Mouse (Mus musculus): Measurements from ENCODE around the gene Myo6. TPM values are rescaled to one million over a fixed set of nuclear protein-coding genes. Genes with fewer than 3 reads are reported as not detected.

The Myo6 gene
- total and polyA plus RNA-seq, 2 experiments from 2014 or later = 19.9 to 31.7 TPM

GRCm38 (mm10) chr9:80158937-80159336 lies 5.9 kb upstream of the Myo6 start:
- no peak for TF ChIP-seq CTCF (IDR thresholded peaks at IDR 0.05; ENCODE audit: low read depth)
- 55% methylated on average over 5 of the region's 5 CpGs for WGBS
- H3K27ac ChIP-seq (ENCODE audit: low read depth, low read length) = no peak overlapping the region
- H3K36me3 ChIP-seq (ENCODE audit: insufficient read depth) = no peaks in the 10 kb centered on the region
- H3K4me3 ChIP-seq (ENCODE audit: low read depth, low read length) = no peak overlapping the region
- H3K4me2 ChIP-seq (ENCODE audit: low read depth) = no peak overlapping the region
- ATAC-seq (no peak), DNase-seq (no peak)
- no peaks in the 10 kb centered on the region; the same call in 1 of the 2 replicates for H3K4me1 ChIP-seq (ENCODE audit: insufficient read depth)
- no peak overlapping the region for H3K9ac ChIP-seq
- no peaks in the 10 kb centered on the region for H3K27me3 ChIP-seq (ENCODE audit: insufficient read depth, low read length)
- no peaks in the 10 kb centered on the region for H3K9me3 ChIP-seq (ENCODE audit: low read length)

GRCm38 (mm10) chr9:80161451-80161850 lies 3.4 kb upstream of the Myo6 start:
- H3K4me3 ChIP-seq (ENCODE audit: low read depth, low read length) = no peak overlapping the region
- ATAC-seq (no peak), DNase-seq (no peak)
- H3K9me3 ChIP-seq (ENCODE audit: low read length) = no peaks in the 10 kb centered on the region
- H3K4me2 ChIP-seq (ENCODE audit: low read depth) = no peak overlapping the region
- H3K9ac ChIP-seq = no peak overlapping the region
- no peaks in the 10 kb centered on the region for H3K36me3 ChIP-seq (ENCODE audit: insufficient read depth)
- WGBS = 30% methylated on average over 4 of the region's 4 CpGs
- H3K27ac ChIP-seq (ENCODE audit: low read depth, low read length) = no peak overlapping the region
- H3K27me3 ChIP-seq (ENCODE audit: insufficient read depth, low read length) = no peaks in the 10 kb centered on the region
- no peak for TF ChIP-seq CTCF (IDR thresholded peaks at IDR 0.05; ENCODE audit: low read depth)
- no peaks in the 10 kb centered on the region; the same call in 1 of the 2 replicates for H3K4me1 ChIP-seq (ENCODE audit: insufficient read depth)

GRCm38 (mm10) chr9:80163126-80163723 lies 1.6 kb upstream of the Myo6 start:
- no peak overlapping the region for H3K4me2 ChIP-seq (ENCODE audit: low read depth)
- H3K27me3 ChIP-seq (ENCODE audit: insufficient read depth, low read length) = no peaks in the 10 kb centered on the region
- no peak for TF ChIP-seq CTCF (IDR thresholded peaks at IDR 0.05; ENCODE audit: low read depth)
- H3K4me1 ChIP-seq (ENCODE audit: insufficient read depth) = no peaks in the 10 kb centered on the region; the same call in 1 of the 2 replicates
- no peak overlapping the region for H3K4me3 ChIP-seq (ENCODE audit: low read depth, low read length)
- WGBS = 89% methylated on average over 4 of the region's 4 CpGs
- no peak overlapping the region for H3K9ac ChIP-seq
- H3K27ac ChIP-seq (ENCODE audit: low read depth, low read length) = no peak overlapping the region
- DNase-seq (no peak), ATAC-seq (no peak)
- no peaks in the 10 kb centered on the region for H3K9me3 ChIP-seq (ENCODE audit: low read length)
- no peaks in the 10 kb centered on the region for H3K36me3 ChIP-seq (ENCODE audit: insufficient read depth)

GRCm38 (mm10) chr9:80164191-80164590 lies 640 bp upstream of the Myo6 start:
- no peaks in the 10 kb centered on the region for H3K36me3 ChIP-seq (ENCODE audit: insufficient read depth)
- H3K27me3 ChIP-seq (ENCODE audit: insufficient read depth, low read length) = no peaks in the 10 kb centered on the region
- no peak for ATAC-seq
- peak overlapping the region; percentile 82 for H3K4me3 ChIP-seq (ENCODE audit: low read depth, low read length)
- peak overlapping the region; percentile 81 for H3K4me2 ChIP-seq (ENCODE audit: low read depth)
- no peaks in the 10 kb centered on the region for H3K9me3 ChIP-seq (ENCODE audit: low read length)
- WGBS = 3% methylated on average over 13 of the region's 13 CpGs
- no peaks in the 10 kb centered on the region; the same call in 1 of the 2 replicates for H3K4me1 ChIP-seq (ENCODE audit: insufficient read depth)
- no peak for DNase-seq
- no peak overlapping the region for H3K27ac ChIP-seq (ENCODE audit: low read depth, low read length)
- TF ChIP-seq CTCF (IDR thresholded peaks at IDR 0.05; ENCODE audit: low read depth) = no peak
- H3K9ac ChIP-seq = peak overlapping the region; percentile 74

- H3K4me2 ChIP-seq (ENCODE audit: low read depth) = peak overlapping the region; percentile 81
- H3K27me3 ChIP-seq (ENCODE audit: insufficient read depth, low read length) = no peaks in the 10 kb centered on the region
- no peaks in the 10 kb centered on the region; the same call in 1 of the 2 replicates for H3K4me1 ChIP-seq (ENCODE audit: insufficient read depth)
- no peak overlapping the region for H3K27ac ChIP-seq (ENCODE audit: low read depth, low read length)
- no peaks in the 10 kb centered on the region for H3K9me3 ChIP-seq (ENCODE audit: low read length)
- no peak for DNase-seq
- no peaks in the 10 kb centered on the region for H3K36me3 ChIP-seq (ENCODE audit: insufficient read depth)
- ATAC-seq = no peak
- no peak for TF ChIP-seq CTCF (IDR thresholded peaks at IDR 0.05; ENCODE audit: low read depth)
- no peak overlapping the region for H3K9ac ChIP-seq
- WGBS = 40% methylated on average over 9 of the region's 9 CpGs
- H3K4me3 ChIP-seq (ENCODE audit: low read depth, low read length) = peak overlapping the region; percentile 82
Measured at GRCm38 (mm10) chr9:80165690-80166089, 859 bp downstream of the Myo6 start.

- no peaks in the 10 kb centered on the region for H3K36me3 ChIP-seq (ENCODE audit: insufficient read depth)
- no peaks in the 10 kb centered on the region for H3K27me3 ChIP-seq (ENCODE audit: insufficient read depth, low read length)
- no peaks in the 10 kb centered on the region; the same call in 1 of the 2 replicates for H3K4me1 ChIP-seq (ENCODE audit: insufficient read depth)
- H3K4me3 ChIP-seq (ENCODE audit: low read depth, low read length) = no peak overlapping the region
- no peak overlapping the region for H3K27ac ChIP-seq (ENCODE audit: low read depth, low read length)
- no peak for DNase-seq
- ATAC-seq = no peak
- WGBS = 86% methylated on average over 6 of the region's 6 CpGs
- no peak overlapping the region for H3K4me2 ChIP-seq (ENCODE audit: low read depth)
- no peak overlapping the region for H3K9ac ChIP-seq
- no peak for TF ChIP-seq CTCF (IDR thresholded peaks at IDR 0.05; ENCODE audit: low read depth)
- no peaks in the 10 kb centered on the region for H3K9me3 ChIP-seq (ENCODE audit: low read length)
Measured at GRCm38 (mm10) chr9:80166425-80166824, 1.6 kb downstream of the Myo6 start.

GRCm38 (mm10) chr9:80167089-80167488 lies 2.3 kb downstream of the Myo6 start:
- DNase-seq (no peak), ATAC-seq (no peak)
- Histone ChIP-seq H3K27me3 (ENCODE audit: insufficient read depth, low read length) (no peaks in the 10 kb centered on the region), H3K36me3 (ENCODE audit: insufficient read depth) (no peaks in the 10 kb centered on the region), H3K27ac (ENCODE audit: low read depth, low read length) (no peak overlapping the region), H3K4me3 (ENCODE audit: low read depth, low read length) (no peak overlapping the region), H3K9me3 (ENCODE audit: low read length) (no peaks in the 10 kb centered on the region), H3K4me1 (ENCODE audit: insufficient read depth) (no peaks in the 10 kb centered on the region; the same call in 1 of the 2 replicates), H3K9ac (no peak overlapping the region), H3K4me2 (ENCODE audit: low read depth) (no peak overlapping the region)
- no peak for TF ChIP-seq CTCF (IDR thresholded peaks at IDR 0.05; ENCODE audit: low read depth)
- WGBS = 75% methylated on average over 4 of the region's 4 CpGs

Measured in forebrain, postnatal 0 days (tissue).